Mouse (Mus musculus) limb, embryonic 10.5 days (tissue): Measurements from ENCODE around the gene Fyn. TPM values are rescaled to one million over a fixed set of nuclear protein-coding genes. Genes with fewer than 3 reads are reported as not detected.

Source experiments
- DNase-seq: peaks from one replicate; pipeline ENCODE4 v3.0.0-alpha.2; 2017; ENCODE audit warnings: low spot score
- H3K27ac ChIP-seq: fragments of 300-500 bp; sonication (generic); 2 replicates; pipeline ENCODE4 v1.5.1; 2016; ENCODE audit warnings: mild to moderate bottlenecking
- H3K27me3 ChIP-seq: fragments of 300-500 bp; sonication (generic); 2 replicates; pipeline ENCODE4 v1.6.1; 2016; ENCODE audit warnings: low read depth, mild to moderate bottlenecking; ENCODE audit not compliant: poor library complexity, severe bottlenecking
- H3K36me3 ChIP-seq: fragments of 300-500 bp; sonication (generic); 2 replicates; pipeline ENCODE4 v1.6.1; 2016; ENCODE audit warnings: mild to moderate bottlenecking, moderate library complexity
- H3K4me1 ChIP-seq: fragments of 300-500 bp; sonication (generic); 2 replicates; pipeline ENCODE4 v1.6.1; 2016
- H3K4me3 ChIP-seq: fragments of 300-500 bp; sonication (generic); 2 replicates; pipeline ENCODE4 v1.5.1; 2016; ENCODE audit warnings: mild to moderate bottlenecking, moderate library complexity
- H3K9me3 ChIP-seq: fragments of 300-500 bp; sonication (generic); replicated peaks from 2 replicates; pipeline ENCODE4 v1.6.1; 2016; ENCODE audit warnings: mild to moderate bottlenecking
- WGBS: fragments of 180-500 bp; shearing (Covaris S2); methylation state at CpG from one replicate; pipeline ENCODE4 v1.1.7; 2016; 5-methylcytosine and 5-hydroxymethylcytosine counted together
- polyA plus RNA-seq: library from polyadenylated mRNA; unstranded; fragments of >200 nt; fragmentation: Nextera tagmentation; extraction: Ambion mirVana; gene quantifications from 2 replicates; pipeline ENCODE4 v1.2.1, GENCODE M21; 2016

The Fyn gene
- polyA plus RNA-seq, 1 experiment from 2014 or later: 16.0 TPM

GRCm38 (mm10) chr10:39421772-39422171 is 53.1 kb downstream of the Fyn start:
- DNase-seq: no peak
- H3K4me3 ChIP-seq: no peak overlapping the region
- peaks cover 25% of the 10 kb centered on the region for H3K4me1 ChIP-seq
- WGBS: 93% methylated on average over 9 of the region's 9 CpGs
- no peak overlapping the region for H3K27ac ChIP-seq
- H3K36me3 ChIP-seq: peaks cover 12% of the 10 kb centered on the region
- no peaks in the 10 kb centered on the region for H3K9me3 ChIP-seq
- no peaks in the 10 kb centered on the region for H3K27me3 ChIP-seq

- WGBS: 84% methylated on average over 3 of the region's 3 CpGs
- Histone ChIP-seq H3K9me3 (no peaks in the 10 kb centered on the region), H3K27ac (no peak overlapping the region), H3K4me1 (peaks cover 25% of the 10 kb centered on the region), H3K36me3 (peaks cover 12% of the 10 kb centered on the region), H3K4me3 (no peak overlapping the region), H3K27me3 (no peaks in the 10 kb centered on the region)
- DNase-seq: no peak
Observed at GRCm38 (mm10) chr10:39424643-39425042, 56.0 kb downstream of the Fyn start.

GRCm38 (mm10) chr10:39426033-39426432 is 57.4 kb downstream of the Fyn start:
- no peak for DNase-seq
- Histone ChIP-seq H3K27ac (no peak overlapping the region), H3K4me1 (peaks cover 32% of the 10 kb centered on the region), H3K4me3 (no peak overlapping the region), H3K36me3 (peaks cover 12% of the 10 kb centered on the region), H3K27me3 (no peaks in the 10 kb centered on the region), H3K9me3 (no peaks in the 10 kb centered on the region)
- 94% methylated on average over 3 of the region's 3 CpGs for WGBS

- Histone ChIP-seq H3K4me3 (no peak overlapping the region), H3K4me1 (peaks cover 35% of the 10 kb centered on the region), H3K27ac (0 out of 2 replicates have a peak overlapping the region, but pooled peaks have one; percentile 36), H3K9me3 (no peaks in the 10 kb centered on the region), H3K27me3 (no peaks in the 10 kb centered on the region), H3K36me3 (peaks cover 12% of the 10 kb centered on the region)
- no peak for DNase-seq
- WGBS: 24% methylated on average over 5 of the region's 5 CpGs
Observed at GRCm38 (mm10) chr10:39426833-39427490, 58.3 kb downstream of the Fyn start.

- DNase-seq: no peak
- Histone ChIP-seq H3K27ac (no peak overlapping the region), H3K27me3 (no peaks in the 10 kb centered on the region), H3K4me3 (no peak overlapping the region), H3K9me3 (no peaks in the 10 kb centered on the region), H3K4me1 (peaks cover 58% of the 10 kb centered on the region), H3K36me3 (peaks cover 9% of the 10 kb centered on the region)
- WGBS: 86% methylated on average over 4 of the region's 4 CpGs
Observed at GRCm38 (mm10) chr10:39429661-39430060, 61.0 kb downstream of the Fyn start.

GRCm38 (mm10) chr10:39430074-39430764 is 61.6 kb downstream of the Fyn start:
- no peak overlapping the region for H3K27ac ChIP-seq
- no peak for DNase-seq
- peaks cover 6% of the 10 kb centered on the region; the same call in 1 of the 2 replicates for H3K36me3 ChIP-seq
- no peaks in the 10 kb centered on the region for H3K27me3 ChIP-seq
- 54% methylated on average over 14 of the region's 14 CpGs for WGBS
- peaks cover 62% of the 10 kb centered on the region for H3K4me1 ChIP-seq
- H3K9me3 ChIP-seq: no peaks in the 10 kb centered on the region
- H3K4me3 ChIP-seq: no peak overlapping the region

GRCm38 (mm10) chr10:39431265-39431664 is 62.6 kb downstream of the Fyn start:
- H3K4me1 ChIP-seq: peaks cover 63% of the 10 kb centered on the region
- H3K36me3 ChIP-seq: no peaks in the 10 kb centered on the region
- no peak overlapping the region for H3K4me3 ChIP-seq
- H3K27me3 ChIP-seq: no peaks in the 10 kb centered on the region
- no peaks in the 10 kb centered on the region for H3K9me3 ChIP-seq
- WGBS: 66% methylated on average over 2 of the region's 2 CpGs
- DNase-seq: no peak
- H3K27ac ChIP-seq: no peak overlapping the region

- no peaks in the 10 kb centered on the region for H3K9me3 ChIP-seq
- H3K4me1 ChIP-seq: peaks cover 50% of the 10 kb centered on the region
- DNase-seq: no peak
- 71% methylated on average over 14 of the region's 14 CpGs for WGBS
- no peaks in the 10 kb centered on the region for H3K27me3 ChIP-seq
- no peak overlapping the region for H3K4me3 ChIP-seq
- no peak overlapping the region for H3K27ac ChIP-seq
- H3K36me3 ChIP-seq: no peaks in the 10 kb centered on the region
Observed at GRCm38 (mm10) chr10:39432648-39433568, 64.3 kb downstream of the Fyn start.

GRCm38 (mm10) chr10:39433893-39434292 is 65.2 kb downstream of the Fyn start:
- 83% methylated on average over 7 of the region's 7 CpGs for WGBS
- Histone ChIP-seq H3K36me3 (no peaks in the 10 kb centered on the region), H3K27me3 (no peaks in the 10 kb centered on the region), H3K4me1 (peaks cover 55% of the 10 kb centered on the region), H3K27ac (no peak overlapping the region), H3K9me3 (no peaks in the 10 kb centered on the region), H3K4me3 (no peak overlapping the region)
- no peak for DNase-seq

GRCm38 (mm10) chr10:39434758-39435448 is 66.2 kb downstream of the Fyn start:
- no peak overlapping the region for H3K27ac ChIP-seq
- no peak for DNase-seq
- no peak overlapping the region for H3K4me3 ChIP-seq
- H3K36me3 ChIP-seq: no peaks in the 10 kb centered on the region
- no peaks in the 10 kb centered on the region for H3K27me3 ChIP-seq
- H3K9me3 ChIP-seq: no peaks in the 10 kb centered on the region
- H3K4me1 ChIP-seq: peaks cover 56% of the 10 kb centered on the region
- 68% methylated on average over 8 of the region's 8 CpGs for WGBS

- Histone ChIP-seq H3K4me1 (peaks cover 28% of the 10 kb centered on the region), H3K27ac (no peak overlapping the region), H3K27me3 (no peaks in the 10 kb centered on the region), H3K9me3 (no peaks in the 10 kb centered on the region), H3K4me3 (no peak overlapping the region), H3K36me3 (no peaks in the 10 kb centered on the region)
- 63% methylated on average over 5 of the region's 5 CpGs for WGBS
- DNase-seq: no peak
Observed at GRCm38 (mm10) chr10:39438905-39439304, 70.2 kb downstream of the Fyn start.

- no peak for DNase-seq
- Histone ChIP-seq H3K27me3 (no peaks in the 10 kb centered on the region), H3K36me3 (no peaks in the 10 kb centered on the region), H3K27ac (no peak overlapping the region), H3K4me3 (no peak overlapping the region), H3K4me1 (peaks cover 17% of the 10 kb centered on the region), H3K9me3 (no peaks in the 10 kb centered on the region)
- 82% methylated on average over 9 of the region's 9 CpGs for whole genome bisulfite sequencing
Observed at GRCm38 (mm10) chr10:39440506-39440905, 71.9 kb downstream of the Fyn start.
